In the genomic region with DNA sequence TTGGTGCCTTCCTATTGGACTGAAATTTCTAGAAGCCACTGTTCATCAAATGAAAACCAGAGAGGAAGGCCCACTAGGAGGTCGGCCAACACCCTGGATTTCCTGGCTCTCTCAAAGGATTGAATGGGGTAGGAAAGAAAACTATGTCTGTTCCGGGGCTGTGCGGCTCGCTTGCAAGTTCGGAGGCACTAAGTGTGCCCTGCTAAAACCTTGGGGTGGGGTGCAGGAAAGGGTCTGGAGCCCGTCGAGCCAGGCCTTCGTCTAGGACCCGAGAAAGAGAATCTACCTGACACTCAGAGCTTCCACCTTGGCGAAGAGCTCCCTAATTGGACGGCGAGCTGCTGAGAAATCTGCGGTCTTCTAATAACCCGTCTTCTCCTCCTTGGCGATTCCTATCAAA, we compare ENCODE assay signal across 20 mouse cellular contexts. TPM values are rescaled to one million over a fixed set of nuclear protein-coding genes. Genes with fewer than 3 reads are reported as not detected.
A peak's percentile ranks its signal among the peaks of the same experiment; 100 is the strongest.
DNase-seq lines count a peak whose midpoint lies in the region; ATAC-seq lines count a peak whose summit lies in the region.
"Had no signal": no experiment of that assay in that cellular context is flagged by ENCODE, and none has a peak within 500 bp of the region (broad histone marks: within the 10 kb centered on the region; RNA-seq: fewer than 3 reads in every experiment).

No protein-coding gene starts in this region.

- H3K4me2 ChIP-seq in hindbrain, embryonic 14.5 days (replicated peaks), result no peak overlapping the region
- H3K4me2 ChIP-seq: hindbrain, embryonic 13.5 days had no signal

- no peak for ATAC-seq in hindbrain, embryonic 14.5 days (ENCODE audit: low FRiP score)
- ATAC-seq in CD4-positive, CD25-positive, alpha-beta regulatory T cell, adult 4 months, result no peak

- H3K27me3 ChIP-seq in hindbrain, embryonic 10.5 days (ENCODE audit: insufficient read depth, poor library complexity, severe bottlenecking), result peaks cover 100% of the 10 kb centered on the region
- peaks cover 71% of the 10 kb centered on the region for H3K27me3 ChIP-seq in hindbrain, embryonic 14.5 days (ENCODE audit: control insufficient read depth, insufficient read depth, low read length)

- H3K4me3 ChIP-seq in hindbrain, embryonic 10.5 days, result no peak overlapping the region
- no peak overlapping the region for H3K4me3 ChIP-seq in hindbrain, embryonic 14.5 days (replicated peaks; ENCODE audit: low read length)
- H3K4me3 ChIP-seq: hindbrain, embryonic 13.5 days; layer of hippocampus, adult 2 months; left cerebral cortex, adult 2 months; myocyte had no signal

- no peak overlapping the region for H3K9ac ChIP-seq in hindbrain, embryonic 14.5 days
- H3K9ac ChIP-seq: hindbrain, embryonic 13.5 days had no signal

- DNase-seq in adrenal gland, postnatal 10 days, result peak; percentile 7
- DNase-seq in adrenal gland, adult 8-10 months, result no peak
- DNase-seq in hindbrain, embryonic 10.5 days (ENCODE audit: low spot score), result peak; percentile 48
- DNase-seq in hindbrain, embryonic 14.5 days (ENCODE audit: low spot score), result no peak
- DNase-seq in retina, postnatal 1 day, result peak; percentile 11
- DNase-seq in retina, embryonic 14.5 days (ENCODE audit: low spot score), result no peak
- no peak for DNase-seq in frontal cortex, postnatal 14 days (ENCODE audit: low spot score in 2 of 2)
- DNase-seq: liver; lung, adult 2 months had no signal

- H3K36me3 ChIP-seq in hindbrain, embryonic 10.5 days, result no peaks in the 10 kb centered on the region
- H3K36me3 ChIP-seq in hindbrain, embryonic 14.5 days (replicated peaks; ENCODE audit: control insufficient read depth, insufficient read depth), result no peaks in the 10 kb centered on the region
- H3K36me3 ChIP-seq: hindbrain, embryonic 13.5 days had no signal

- H3K9me3 ChIP-seq in hindbrain, embryonic 10.5 days, result no peaks in the 10 kb centered on the region
- H3K9me3 ChIP-seq in hindbrain, embryonic 14.5 days (ENCODE audit: control insufficient read depth, low read length), result no peaks in the 10 kb centered on the region
- H3K9me3 ChIP-seq: hindbrain, embryonic 13.5 days had no signal

- H3K4me1 ChIP-seq in hindbrain, embryonic 10.5 days (replicated peaks), result peaks cover 36% of the 10 kb centered on the region
- H3K4me1 ChIP-seq in hindbrain, embryonic 14.5 days (replicated peaks; ENCODE audit: control insufficient read depth, insufficient read depth, low read length), result peaks cover 8% of the 10 kb centered on the region; the same call in 1 of the 2 replicates

- H3K27ac ChIP-seq in hindbrain, embryonic 10.5 days, result no peak overlapping the region
- H3K27ac ChIP-seq in hindbrain, embryonic 14.5 days, result no peak overlapping the region
- H3K27ac ChIP-seq: hindbrain, embryonic 13.5 days; layer of hippocampus, adult 2 months; left cerebral cortex, adult 2 months had no signal

- WGBS in hindbrain, embryonic 10.5 days, result 1% methylated on average over 15 of the region's 15 CpGs
- WGBS in hindbrain, embryonic 14.5 days, result 1% methylated on average over 15 of the region's 15 CpGs

RNA-seq across cellular contexts. Expression of gene Lhx8, which starts 2.5 kb away (rescaled TPM):
- 1 to 10 TPM in 1 of 2 experiments, under 1 TPM in 1; 0.75 to 1.7 TPM for total RNA-seq in adrenal gland, postnatal 10 days (2021)
- total RNA-seq in adrenal gland, adult 8-10 months (2022), result under 1 TPM in 3 of 4 experiments, not detected in 1; 0.31 to 0.55 (median 0.38) TPM
- 2.8 TPM in 2 replicates for polyA plus RNA-seq in hindbrain, embryonic 10.5 days (2016; fragmentation: Nextera tagmentation; extraction: Ambion mirVana)
- polyA plus RNA-seq in hindbrain, embryonic 14.5 days (2014; fragmentation: Nextera tagmentation; extraction: Ambion mirVana), result 0.35 TPM in 1 of 2 replicates, not detected in the other
- polyA plus RNA-seq in CD4-positive, CD25-positive, alpha-beta regulatory T cell, adult 4 months (2017; shearing (Covaris generic)), result not detected
- total RNA-seq: gastrocnemius, adult 18-20 months; heart, adult 8-10 months; layer of hippocampus, adult 2 months; megakaryocyte progenitor cell, adult 5-6 weeks had no signal
- polyA plus RNA-seq: cerebellum, adult 2 months; kidney, embryonic 14.5 days; myocyte; stomach, embryonic 14.5 days had no signal

Comparison
In these comparisons a context has a peak if more than half of its experiments do, and no peak if none do; other contexts are left out.
1. DNase-seq: peak in adrenal gland, postnatal 10 days (single experiment), hindbrain, embryonic 10.5 days (single experiment) and retina, postnatal 1 day (single experiment); none in adrenal gland, adult 8-10 months (single experiment), hindbrain, embryonic 14.5 days (single experiment), retina, embryonic 14.5 days (single experiment) and frontal cortex, postnatal 14 days (0 of 2).